Mouse (Mus musculus) heart, embryonic 14.5 days (tissue): ENCODE data around the gene Shld2. TPM values are rescaled to one million over a fixed set of nuclear protein-coding genes. Genes with fewer than 3 reads are reported as not detected.

ENCODE experiments used
- ATAC-seq: fragments of 200-750 bp; cut with Nextera tagmentation; 2 replicates; pipeline ENCODE4 v1.8.0; 2017; ENCODE audit warnings: low read depth, moderate TSS enrichment; ENCODE audit not compliant: insufficient number of reproducible peaks, insufficient read depth, low FRiP score
- H3K27ac ChIP-seq, 2 experiments: fragments of 200-500 bp in 1 of 2; fragments of 300-500 bp in 1 of 2; sonication (generic) in 1 of 2; replicated peaks in 1 of 2; 2 replicates each; pipeline ENCODE4 v1.5.1; 2012 to 2014; ENCODE audit warnings: low read depth in 2 of 2, low read length in 2 of 2, control low read depth in 1 of 2, mild to moderate bottlenecking in 1 of 2, mixed read lengths in 1 of 2; ENCODE audit not compliant: control insufficient read depth in 1 of 2, insufficient read depth in 1 of 2
- H3K27me3 ChIP-seq: fragments of 300-500 bp; sonication (generic); 2 replicates; pipeline ENCODE4 v1.6.1; 2014; ENCODE audit warnings: mild to moderate bottlenecking, low read length, control low read depth; ENCODE audit not compliant: control insufficient read depth, insufficient read depth
- H3K36me3 ChIP-seq: fragments of 300-500 bp; sonication (generic); 2 replicates; pipeline ENCODE4 v1.6.1; 2014; ENCODE audit warnings: mild to moderate bottlenecking, control low read depth, low read length, mixed read lengths; ENCODE audit not compliant: control insufficient read depth, insufficient read depth
- H3K4me1 ChIP-seq, 2 experiments: fragments of 200-500 bp in 1 of 2; fragments of 300-500 bp in 1 of 2; sonication (generic) in 1 of 2; 2 replicates each; pipeline ENCODE4 v1.6.1; 2012 to 2014; ENCODE audit warnings: low read length in 2 of 2, control low read depth in 1 of 2, mixed read lengths in 1 of 2; ENCODE audit not compliant: control insufficient read depth in 2 of 2, insufficient read depth in 2 of 2
- H3K4me2 ChIP-seq: fragments of 300-500 bp; sonication (generic); 2 replicates; pipeline ENCODE4 v1.6.1; 2014; ENCODE audit warnings: mild to moderate bottlenecking, low read length
- H3K4me3 ChIP-seq, 2 experiments: fragments of 200-500 bp in 1 of 2; fragments of 300-500 bp in 1 of 2; sonication (generic) in 1 of 2; 2 replicates each; pipeline ENCODE4 v1.5.1; 2012 to 2014; ENCODE audit warnings: low read length in 2 of 2, mild to moderate bottlenecking in 2 of 2, control low read depth in 1 of 2, low read depth in 1 of 2, moderate library complexity in 1 of 2; ENCODE audit not compliant: control insufficient read depth in 1 of 2, insufficient read depth in 1 of 2
- H3K9ac ChIP-seq: fragments of 300-500 bp; sonication (generic); 2 replicates; pipeline ENCODE4 v1.6.1; 2014; ENCODE audit warnings: mild to moderate bottlenecking, low read length
- H3K9me3 ChIP-seq: fragments of 300-500 bp; sonication (generic); 2 replicates; pipeline ENCODE4 v1.6.1; 2016; ENCODE audit warnings: low read length, control low read depth; ENCODE audit not compliant: control insufficient read depth
- WGBS: fragments of 180-500 bp; shearing (Covaris S2); extraction: QIAGEN DNeasy Blood & Tissue Kit; methylation state at CpG from one replicate; pipeline ENCODE4 v1.1.7; 2014; 5-methylcytosine and 5-hydroxymethylcytosine counted together
- polyA plus RNA-seq: library from polyadenylated mRNA; unstranded; fragments of >200 nt; fragmentation: Nextera tagmentation; extraction: Ambion mirVana; gene quantifications from 2 replicates; pipeline ENCODE4 v1.2.1, GENCODE M21; 2014

Gene Shld2
- polyA plus RNA-seq, 1 experiment from 2014 or later, result 7.1 TPM

DNA sequence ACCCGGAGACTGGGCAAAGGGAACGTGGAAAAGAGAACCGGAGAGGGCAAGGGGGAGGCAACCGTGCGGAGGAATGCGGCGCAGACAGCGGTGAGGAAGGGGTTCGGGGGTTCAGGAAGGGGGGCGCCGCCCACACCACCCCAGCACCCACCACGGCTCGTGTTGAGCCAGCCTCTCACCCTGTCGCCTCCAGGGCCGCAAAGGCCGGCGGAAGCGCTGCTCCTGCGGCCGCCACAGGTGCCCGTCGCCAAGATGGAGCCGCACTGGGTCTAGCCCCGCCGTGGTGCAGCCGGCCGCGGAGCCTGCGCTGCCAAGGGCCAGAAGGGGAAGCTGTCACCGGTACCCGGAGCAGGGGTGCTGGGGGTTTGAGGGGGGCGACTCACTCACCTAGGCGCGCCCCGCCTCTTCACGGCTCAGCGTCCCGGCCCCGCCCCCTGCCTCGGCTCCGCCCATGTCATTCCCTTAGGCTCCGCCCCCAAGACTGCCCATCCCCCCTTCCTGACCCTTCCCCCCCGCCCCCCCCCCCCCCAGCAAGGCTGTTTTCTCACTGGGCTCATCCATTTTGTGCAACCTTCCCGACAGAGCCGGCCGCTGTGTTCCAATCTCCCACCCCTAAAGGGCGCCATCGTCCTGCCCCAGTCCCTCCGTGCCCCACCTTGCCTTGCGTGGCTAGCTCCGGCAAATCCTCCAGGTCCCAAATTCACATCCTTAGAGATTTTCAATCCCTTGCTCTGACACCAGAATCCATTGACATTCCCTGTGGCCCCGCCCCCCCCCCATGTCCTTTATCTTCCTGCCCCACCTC is 108.9 kb downstream of the Shld2 start, which contains the start of gene Gprin2:
TSS of gene Gprin2 (minus strand) at position 423 of the 805 bp plus-strand sequence.
- Histone ChIP-seq H3K9ac (peak within 1 kb of the TSS; percentile 71), H3K4me1 (peaks cover 1 to 5% of the 10 kb centered on the region in 2 experiments; a peak in 3 of 4 replicates), H3K9me3 (no peaks in the 10 kb centered on the region), H3K27me3 (peaks cover 28% of the 10 kb centered on the region), H3K36me3 (no peaks in the 10 kb centered on the region), H3K4me3 (peak within 1 kb of the TSS; percentile 66 to 84), H3K27ac (no peak within 1 kb of the TSS), H3K4me2 (peak within 1 kb of the TSS; percentile 99)
- 4% methylated on average over 43 of the region's 52 CpGs for WGBS
- peak; percentile 32; the same call in 1 of the 2 replicates for ATAC-seq

DNA sequence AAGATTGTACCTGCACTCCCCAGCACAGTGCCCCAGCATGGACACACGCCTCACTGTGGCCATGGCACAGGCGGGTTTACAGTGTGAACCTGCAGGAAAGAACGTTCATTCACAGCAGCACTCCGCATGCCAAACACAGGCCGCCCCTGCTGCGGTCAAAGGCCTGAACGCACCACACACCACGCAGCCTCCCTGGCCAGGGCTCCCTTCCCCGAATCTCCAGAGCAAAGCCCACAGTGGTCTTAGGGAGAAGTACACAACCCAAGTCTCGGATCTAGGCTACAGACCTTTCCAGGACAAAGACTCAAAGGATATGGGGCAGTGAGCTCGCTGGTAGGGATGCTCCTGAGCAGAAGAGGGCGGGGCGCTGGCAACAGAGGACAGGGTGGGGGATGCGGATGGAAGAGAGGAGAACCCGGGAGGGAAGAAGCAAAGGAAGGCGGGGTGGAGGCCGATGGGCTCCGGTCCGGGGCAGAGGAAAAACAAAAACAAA is 109.5 kb downstream of the Shld2 start:
- Histone ChIP-seq H3K4me2 (peak overlapping the region; percentile 99), H3K27ac (no peak overlapping the region), H3K4me1 (peaks cover 5 to 8% of the 10 kb centered on the region in 2 experiments; a peak in 3 of 4 replicates), H3K27me3 (peaks cover 28% of the 10 kb centered on the region), H3K9me3 (no peaks in the 10 kb centered on the region), H3K36me3 (no peaks in the 10 kb centered on the region), H3K4me3 (peak overlapping the region; percentile 66 to 84), H3K9ac (peak overlapping the region; percentile 71)
- WGBS, result 10% methylated on average over 19 of the region's 19 CpGs
- ATAC-seq, result 0 out of 2 replicates have a peak, but pooled peaks have one; percentile 23

DNA sequence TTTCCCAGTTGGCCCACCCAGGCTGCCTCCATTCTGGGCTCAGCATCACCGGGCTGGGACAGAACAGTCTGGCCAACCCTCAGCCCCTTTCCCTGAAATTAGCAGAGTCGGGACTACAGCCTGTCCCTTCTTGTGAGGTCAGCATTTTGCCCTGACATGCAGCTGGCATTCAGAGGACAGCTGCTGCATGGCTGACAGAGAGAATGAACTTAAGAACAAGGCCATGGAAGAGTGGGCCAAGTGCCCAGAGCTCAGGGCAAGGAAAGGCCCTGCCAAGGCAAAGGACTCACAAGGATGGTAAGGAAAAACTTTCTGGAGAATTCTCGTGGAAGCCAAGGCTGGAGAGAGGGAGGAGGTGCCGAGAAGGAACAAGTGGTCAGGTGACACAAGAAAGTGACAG is 113.6 kb downstream of the Shld2 start:
- H3K27me3 ChIP-seq, result peaks cover 13% of the 10 kb centered on the region
- H3K9me3 ChIP-seq, result no peaks in the 10 kb centered on the region
- H3K36me3 ChIP-seq, result no peaks in the 10 kb centered on the region
- peaks cover 10 to 11% of the 10 kb centered on the region in 2 experiments; a peak in 3 of 4 replicates for H3K4me1 ChIP-seq
- no peak for ATAC-seq
- H3K4me3 ChIP-seq, result no peak overlapping the region
- H3K4me2 ChIP-seq, result no peak overlapping the region
- H3K27ac ChIP-seq, result no peak overlapping the region
- WGBS, result 55% methylated on average over 4 of the region's 4 CpGs
- no peak overlapping the region for H3K9ac ChIP-seq

DNA sequence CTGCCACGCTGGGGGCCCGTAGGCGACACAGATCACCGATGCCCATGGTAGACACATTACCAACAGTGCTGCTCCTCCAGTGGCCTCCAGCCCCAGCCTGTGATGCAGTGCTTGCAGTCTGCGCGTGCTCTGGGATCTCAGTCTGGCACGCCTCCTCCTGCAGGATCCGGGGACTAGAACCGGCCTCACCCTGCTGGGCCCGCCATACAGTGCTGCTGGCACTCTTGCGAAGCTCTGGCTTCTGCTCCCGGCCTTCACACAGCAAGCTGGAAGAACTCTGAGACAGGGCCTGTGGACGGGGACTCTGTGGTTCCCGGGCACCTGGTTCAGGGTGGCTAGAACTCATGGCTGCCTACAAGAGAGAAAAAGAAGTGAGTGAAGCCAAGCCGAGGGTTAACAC is 114.8 kb downstream of the Shld2 start:
- H3K4me2 ChIP-seq, result no peak overlapping the region
- H3K27ac ChIP-seq, result no peak overlapping the region
- no peaks in the 10 kb centered on the region for H3K36me3 ChIP-seq
- H3K4me3 ChIP-seq, result no peak overlapping the region
- ATAC-seq, result no peak
- H3K9ac ChIP-seq, result no peak overlapping the region
- 89% methylated on average over 15 of the region's 15 CpGs for WGBS
- H3K9me3 ChIP-seq, result no peaks in the 10 kb centered on the region
- H3K4me1 ChIP-seq, result peaks cover 7 to 11% of the 10 kb centered on the region in 2 experiments; a peak in 2 of 4 replicates
- peaks cover 12% of the 10 kb centered on the region for H3K27me3 ChIP-seq

DNA sequence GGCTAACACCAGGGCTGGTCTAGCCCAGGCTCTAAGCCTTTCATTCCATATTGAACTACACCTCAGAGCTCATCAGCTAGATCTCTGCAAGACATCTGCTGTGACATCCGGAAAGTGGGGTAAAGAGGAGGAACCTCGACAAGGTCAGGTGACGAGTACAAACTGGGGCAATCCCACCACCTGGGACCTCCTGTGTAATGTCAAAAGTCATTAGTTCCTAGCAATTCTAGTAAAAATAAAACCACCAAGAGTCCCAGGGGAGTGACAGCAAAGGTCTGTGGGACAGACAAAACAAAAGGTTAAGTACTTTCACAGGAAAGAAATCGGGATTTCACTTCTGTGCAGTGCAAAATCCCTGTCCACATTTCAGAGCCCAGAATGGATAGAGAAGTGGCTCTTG is 116.4 kb downstream of the Shld2 start:
- no peak overlapping the region for H3K4me2 ChIP-seq
- H3K4me1 ChIP-seq, result peaks cover 7 to 11% of the 10 kb centered on the region in 2 experiments; a peak in 2 of 4 replicates
- no peaks in the 10 kb centered on the region for H3K36me3 ChIP-seq
- H3K27me3 ChIP-seq, result no peaks in the 10 kb centered on the region
- H3K9ac ChIP-seq, result no peak overlapping the region
- H3K27ac ChIP-seq, result no peak overlapping the region
- 76% methylated on average over 4 of the region's 4 CpGs for WGBS
- no peak for ATAC-seq
- no peak overlapping the region for H3K4me3 ChIP-seq
- no peaks in the 10 kb centered on the region for H3K9me3 ChIP-seq

DNA sequence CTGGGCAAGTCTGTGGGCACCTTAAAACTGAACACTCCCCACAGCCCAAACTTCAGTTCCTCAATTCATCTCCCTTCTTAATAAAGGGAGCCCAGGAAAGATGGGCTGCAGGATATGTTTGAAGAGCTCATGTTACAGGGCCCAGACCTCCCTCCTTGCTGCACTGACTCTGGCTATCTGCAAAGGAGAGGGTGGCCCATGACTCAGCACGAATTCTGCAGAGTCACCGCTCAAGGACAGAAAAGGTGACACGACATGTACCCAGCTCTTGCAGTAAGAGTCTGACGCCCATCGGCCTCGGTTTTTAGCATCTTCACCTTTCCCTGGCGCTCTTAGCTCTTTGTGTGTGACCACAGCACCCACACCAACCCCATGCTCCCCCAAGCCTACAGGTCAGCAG is 119.9 kb downstream of the Shld2 start:
- Histone ChIP-seq H3K4me2 (no peak overlapping the region), H3K27me3 (no peaks in the 10 kb centered on the region), H3K4me3 (no peak overlapping the region), H3K9me3 (no peaks in the 10 kb centered on the region), H3K27ac (no peak overlapping the region), H3K4me1 (peaks cover 4 to 5% of the 10 kb centered on the region in 2 experiments; a peak in 2 of 4 replicates), H3K9ac (no peak overlapping the region), H3K36me3 (no peaks in the 10 kb centered on the region)
- ATAC-seq, result no peak
- WGBS, result 49% methylated on average over 7 of the region's 7 CpGs

DNA sequence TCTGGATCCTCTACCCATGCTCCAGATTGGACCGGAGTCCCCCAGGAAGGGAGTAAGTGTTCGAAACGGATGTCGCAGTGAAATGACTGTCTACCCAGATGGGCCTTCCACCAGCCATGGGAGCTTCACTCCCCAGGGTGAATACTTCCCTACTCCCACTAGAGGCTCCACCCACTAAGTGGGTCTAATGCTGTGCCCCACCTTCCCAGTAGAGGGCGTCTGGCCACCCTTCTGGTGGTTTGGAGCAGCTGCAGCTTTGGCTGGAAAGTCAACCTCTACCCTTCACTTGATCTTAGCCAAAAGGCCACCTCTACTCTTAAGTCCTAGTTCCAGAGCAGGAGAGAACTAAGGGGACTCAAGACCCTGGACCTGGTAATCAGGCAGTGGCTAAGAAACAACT is 121.7 kb downstream of the Shld2 start:
- H3K27ac ChIP-seq, result no peak overlapping the region
- H3K9ac ChIP-seq, result no peak overlapping the region
- ATAC-seq, result no peak
- H3K4me2 ChIP-seq, result no peak overlapping the region
- no peaks in the 10 kb centered on the region for H3K36me3 ChIP-seq
- H3K4me1 ChIP-seq, result peaks cover 4 to 5% of the 10 kb centered on the region in 2 experiments; a peak in 2 of 4 replicates
- 68% methylated on average over 5 of the region's 5 CpGs for WGBS
- no peaks in the 10 kb centered on the region for H3K9me3 ChIP-seq
- H3K4me3 ChIP-seq, result no peak overlapping the region
- H3K27me3 ChIP-seq, result no peaks in the 10 kb centered on the region
